10 mouse cellular contexts compared by ENCODE assay signal in genomic region chr4:149875986-149876501, GRCm38 (mm10).
A peak's percentile ranks its signal among the peaks of the same experiment; 100 is the strongest.
DNase-seq lines count a peak whose midpoint lies in the region; ATAC-seq and TF ChIP-seq lines count a peak whose summit lies in the region.
"Had no signal": no experiment of that assay in that cellular context is flagged by ENCODE, and none has a peak within 500 bp of the region (broad histone marks: within the 10 kb centered on the region; RNA-seq: fewer than 3 reads in every experiment).

No protein-coding gene starts in this region.

- H3K9me3 ChIP-seq in forebrain, postnatal 0 days (ENCODE audit: low read length) = no peaks in the 10 kb centered on the region
- no peaks in the 10 kb centered on the region for H3K9me3 ChIP-seq in midbrain, embryonic 14.5 days (ENCODE audit: control insufficient read depth, low read length)
- H3K9me3 ChIP-seq: liver, embryonic 15.5 days had no signal

- ATAC-seq in forebrain, postnatal 0 days = peak; percentile 63
- 0 out of 2 replicates have a peak, but pooled peaks have one; percentile 17 for ATAC-seq in midbrain, embryonic 14.5 days (ENCODE audit: low FRiP score, low TSS enrichment)
- ATAC-seq in frontal cortex, adult (ENCODE audit: low TSS enrichment) = no peak

- H3K9ac ChIP-seq in forebrain, postnatal 0 days = no peak overlapping the region
- no peak overlapping the region for H3K9ac ChIP-seq in midbrain, embryonic 14.5 days (replicated peaks; ENCODE audit: low read length)
- H3K9ac ChIP-seq: liver, embryonic 15.5 days had no signal

- 39% methylated on average over 8 of the region's 8 CpGs for WGBS in forebrain, postnatal 0 days
- 59% methylated on average over 8 of the region's 8 CpGs for WGBS in midbrain, embryonic 14.5 days

- H3K27me3 ChIP-seq in forebrain, postnatal 0 days (ENCODE audit: insufficient read depth, low read length) = no peaks in the 10 kb centered on the region
- no peaks in the 10 kb centered on the region for H3K27me3 ChIP-seq in midbrain, embryonic 14.5 days (ENCODE audit: control insufficient read depth, insufficient read depth, low read length)

- H3K4me2 ChIP-seq in forebrain, postnatal 0 days (ENCODE audit: low read depth) = no peak overlapping the region
- H3K4me2 ChIP-seq in midbrain, embryonic 14.5 days (ENCODE audit: low read length) = no peak overlapping the region
- H3K4me2 ChIP-seq: liver, embryonic 15.5 days had no signal

- intact Hi-C loops in gastrocnemius, postnatal 36 days (cut with DNase I) = loop anchor here (5.0 kb wide), 1 partner anchor 34 kb away; no protein-coding TSS in a partner anchor

- no peaks in the 10 kb centered on the region for H3K36me3 ChIP-seq in forebrain, postnatal 0 days (ENCODE audit: insufficient read depth)
- no peaks in the 10 kb centered on the region for H3K36me3 ChIP-seq in midbrain, embryonic 14.5 days (ENCODE audit: control insufficient read depth, insufficient read depth, low read length)
- H3K36me3 ChIP-seq: liver, embryonic 15.5 days had no signal

- peak; percentile 64 for DNase-seq in gastrocnemius, adult 18-20 months (ENCODE audit: low spot score)
- DNase-seq in gastrocnemius, postnatal 36 days = no peak
- DNase-seq in cerebellum, postnatal 10 days = peak; percentile 87 to 95
- DNase-seq in forebrain, postnatal 0 days = peak; percentile 60
- peak; percentile 47 for DNase-seq in midbrain, embryonic 14.5 days
- no peak for DNase-seq in kidney, adult 11 months
- DNase-seq in thymus, postnatal 0 days (ENCODE audit: low spot score) = no peak
- DNase-seq: thymus, postnatal 36 days had no signal

- H3K4me1 ChIP-seq in forebrain, postnatal 0 days (ENCODE audit: insufficient read depth) = no peaks in the 10 kb centered on the region
- peaks cover 9% of the 10 kb centered on the region for H3K4me1 ChIP-seq in midbrain, embryonic 14.5 days (ENCODE audit: control insufficient read depth, insufficient read depth, low read length)
- H3K4me1 ChIP-seq: liver, embryonic 15.5 days had no signal

- H3K4me3 ChIP-seq in forebrain, postnatal 0 days (ENCODE audit: low read depth, low read length) = no peak overlapping the region
- H3K4me3 ChIP-seq in midbrain, embryonic 14.5 days (replicated peaks; ENCODE audit: low read depth, low read length) = no peak overlapping the region
- H3K4me3 ChIP-seq: liver, embryonic 15.5 days had no signal

- H3K27ac ChIP-seq in forebrain, postnatal 0 days (ENCODE audit: low read depth, low read length) = no peak overlapping the region
- 0 out of 2 replicates have a peak overlapping the region, but pooled peaks have one; percentile 13 for H3K27ac ChIP-seq in midbrain, embryonic 14.5 days (replicated peaks; ENCODE audit: low read depth, low read length)
- H3K27ac ChIP-seq: liver, embryonic 15.5 days had no signal

- TF ChIP-seq CTCF in forebrain, postnatal 0 days (IDR thresholded peaks at IDR 0.05; ENCODE audit: low read depth) = no peak

Comparison
In these comparisons a context has a peak if more than half of its experiments do, and no peak if none do; other contexts are left out.
1. DNase-seq: peak in gastrocnemius, adult 18-20 months (single experiment), cerebellum, postnatal 10 days (2 of 2), forebrain, postnatal 0 days (single experiment) and midbrain, embryonic 14.5 days (single experiment); none in gastrocnemius, postnatal 36 days (0 of 2), kidney, adult 11 months (single experiment) and thymus, postnatal 0 days (single experiment).